Mouse (Mus musculus): ENCODE data around the gene A230072I06Rik.

Gene A230072I06Rik

GRCm38 (mm10) chr8:12323238-12323637 lies 44.6 kb downstream of the A230072I06Rik start:
- DNase-seq (ENCODE audit: low spot score in 2 of 2), result no peak

GRCm38 (mm10) chr8:12324561-12324960 lies 45.9 kb downstream of the A230072I06Rik start:
- DNase-seq (ENCODE audit: low spot score in 2 of 2), result no peak

GRCm38 (mm10) chr8:12324991-12325601 lies 46.5 kb downstream of the A230072I06Rik start:
- no peak for DNase-seq (ENCODE audit: low spot score in 2 of 2)

DNA sequence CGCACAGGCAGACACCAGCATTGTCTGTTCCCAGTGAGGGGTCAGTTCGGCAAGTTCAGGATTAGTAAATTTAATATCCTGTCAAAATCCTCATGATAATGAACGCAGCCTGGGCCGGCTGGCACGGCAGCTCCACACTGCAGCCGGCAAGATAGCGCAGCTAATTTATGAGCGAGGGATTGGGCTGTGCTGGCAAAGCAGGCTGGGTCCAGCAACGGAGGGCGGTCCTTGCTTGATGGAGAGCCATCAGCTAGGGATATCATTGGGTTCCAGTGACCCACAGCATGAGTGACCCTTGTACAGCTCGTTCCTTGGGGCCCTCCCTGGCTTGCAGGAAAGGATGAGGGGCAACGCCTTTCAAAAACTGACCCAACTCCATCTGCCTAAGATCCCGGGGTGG lies 48.6 kb downstream of the A230072I06Rik start:
- DNase-seq (ENCODE audit: low spot score in 2 of 2), result no peak

GRCm38 (mm10) chr8:12327707-12328471 lies 49.3 kb downstream of the A230072I06Rik start:
- DNase-seq (ENCODE audit: low spot score in 2 of 2), result no peak

DNA sequence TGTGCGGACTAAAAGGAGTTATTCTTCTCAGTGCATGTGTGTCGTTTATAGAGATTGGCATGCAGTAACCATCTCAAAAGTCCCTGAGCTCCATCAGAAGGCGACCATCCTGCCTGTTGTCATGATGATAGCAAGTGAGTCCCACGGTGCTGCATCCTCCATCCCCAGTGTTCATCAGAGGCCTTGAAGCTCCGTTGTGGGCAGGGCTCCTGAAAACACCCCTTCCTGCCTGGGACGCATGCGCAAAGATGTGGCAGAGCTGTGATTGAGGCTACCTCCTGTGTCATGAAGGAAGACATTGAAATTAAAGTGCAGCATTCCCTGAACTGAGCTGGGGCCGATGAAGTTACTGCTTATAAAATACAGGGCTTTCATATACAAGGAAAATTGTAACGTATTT lies 49.9 kb downstream of the A230072I06Rik start:
- no peak for DNase-seq (ENCODE audit: low spot score in 2 of 2)

DNA sequence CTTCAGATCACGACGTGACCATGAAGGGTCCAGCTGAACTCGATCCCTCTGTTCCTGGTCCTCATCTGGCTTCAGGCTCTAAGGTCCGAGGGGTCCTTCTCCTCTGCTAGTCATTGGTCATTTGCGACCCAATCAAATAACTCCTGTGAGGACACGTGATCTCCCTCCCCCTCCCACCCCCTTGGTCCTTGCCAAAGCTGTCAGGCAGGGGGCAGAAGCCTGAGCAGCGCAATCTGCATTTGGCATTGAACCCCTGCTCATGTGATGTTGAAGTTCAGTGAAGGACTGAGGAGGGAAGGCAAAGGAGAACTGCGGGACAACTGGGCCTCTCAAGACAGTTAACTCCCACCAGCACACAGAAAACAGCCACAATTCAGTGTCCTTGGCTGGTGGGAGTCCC lies 51.4 kb downstream of the A230072I06Rik start:
- DNase-seq (ENCODE audit: low spot score in 2 of 2), result no peak

All from natural killer cell, adult 2 months (primary cell).